In the genomic region with DNA sequence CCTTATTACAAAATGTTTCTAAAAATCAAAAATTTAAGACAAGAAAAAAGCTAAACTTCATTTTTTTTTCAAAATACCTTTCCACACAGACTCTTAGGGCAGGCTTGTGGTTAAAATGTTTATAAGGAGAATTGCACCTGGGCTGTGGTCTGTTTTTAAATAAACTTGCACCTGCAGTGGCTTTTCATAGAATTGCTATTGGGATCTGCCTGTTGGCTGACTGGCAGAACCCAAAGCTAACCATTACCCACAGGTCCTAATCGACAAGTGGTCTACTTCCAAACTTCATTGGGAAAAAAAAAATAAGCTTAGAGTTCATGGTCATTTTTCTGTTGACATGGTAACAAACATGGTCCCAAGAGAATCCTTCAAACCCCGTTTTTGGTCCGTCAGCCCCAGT, we compare ENCODE assay signal across 38 mouse cellular contexts. TPM values are rescaled to one million over a fixed set of nuclear protein-coding genes. Genes with fewer than 3 reads are reported as not detected.
"Had no signal": no experiment of that assay in that cellular context is flagged by ENCODE, and none has a peak within 500 bp of the region (broad histone marks: within the 10 kb centered on the region; RNA-seq: fewer than 3 reads in every experiment).

No protein-coding gene starts in this region.

- H3K9ac ChIP-seq: heart, embryonic 12.5 days; hindbrain, embryonic 12.5 days; hindbrain, embryonic 14.5 days; intestine, embryonic 15.5 days; limb, embryonic 12.5 days had no signal

- H3K9me3 ChIP-seq: heart, embryonic 10.5 days; heart, embryonic 12.5 days; hindbrain, embryonic 10.5 days; hindbrain, embryonic 12.5 days; intestine, embryonic 15.5 days; limb, embryonic 10.5 days; limb, embryonic 12.5 days had no signal

- H3K27ac ChIP-seq: heart, embryonic 10.5 days; hindbrain, embryonic 10.5 days; hindbrain, embryonic 12.5 days; hindbrain, embryonic 14.5 days; intestine, embryonic 15.5 days; layer of hippocampus, adult 2 months; left cerebral cortex, adult 2 months; limb, embryonic 10.5 days; limb, embryonic 12.5 days had no signal

- H3K27me3 ChIP-seq: heart, embryonic 12.5 days; hindbrain, embryonic 12.5 days; intestine, embryonic 15.5 days; limb, embryonic 12.5 days had no signal

- H3K4me2 ChIP-seq: heart, embryonic 12.5 days; hindbrain, embryonic 12.5 days; hindbrain, embryonic 14.5 days; intestine, embryonic 15.5 days; limb, embryonic 12.5 days had no signal

- H3K4me1 ChIP-seq: hindbrain, embryonic 10.5 days; hindbrain, embryonic 12.5 days; intestine, embryonic 15.5 days; limb, embryonic 12.5 days had no signal

- ATAC-seq: hindbrain, embryonic 16.5 days; inflammation-experienced regulatory T-cells, adult 6 months; intestine, embryonic 15.5 days; intestine, postnatal 0 days had no signal

- H3K36me3 ChIP-seq: heart, embryonic 10.5 days; heart, embryonic 12.5 days; hindbrain, embryonic 10.5 days; hindbrain, embryonic 12.5 days; intestine, embryonic 15.5 days; limb, embryonic 10.5 days; limb, embryonic 12.5 days had no signal

- H3K4me3 ChIP-seq: heart, embryonic 10.5 days; heart, embryonic 12.5 days; hindbrain, embryonic 10.5 days; hindbrain, embryonic 12.5 days; intestine, embryonic 15.5 days; layer of hippocampus, adult 2 months; left cerebral cortex, adult 2 months; limb, embryonic 10.5 days; limb, embryonic 12.5 days had no signal

- DNase-seq: gastrocnemius, postnatal 14 days; gastrocnemius, postnatal 36 days; heart, adult 11 months; heart, postnatal 10 days; heart, postnatal 4 days; kidney, adult 18-20 months; kidney, adult 8-10 months; kidney, postnatal 10 days; kidney, postnatal 25 days; kidney, postnatal 4 days; liver had no signal

RNA-seq across cellular contexts. Expression of a gene that starts 7.0 kb away (rescaled TPM):
- polyA plus RNA-seq: heart, embryonic 10.5 days; intestine, postnatal 0 days; kidney, embryonic 14.5 days; limb, embryonic 10.5 days; limb, embryonic 12.5 days had no signal

RNA-seq across cellular contexts. Expression of a gene that starts 46.9 kb away (rescaled TPM):
- total RNA-seq: gastrocnemius, adult 18-20 months; gastrocnemius, adult 8-10 months; gastrocnemius, postnatal 14 days; gastrocnemius, postnatal 36 days; heart, adult 8-10 months; heart, postnatal 10 days; heart, postnatal 25 days; heart, postnatal 4 days; layer of hippocampus, adult 2 months; layer of hippocampus, postnatal 10 days; layer of hippocampus, postnatal 25 days; left cerebral cortex, adult 2 months; left cerebral cortex, postnatal 14 days; left cerebral cortex, postnatal 36 days had no signal
- polyA plus RNA-seq: frontal cortex, adult 2 months; gonadal fat pad, adult 2 months; heart, embryonic 10.5 days; heart, embryonic 12.5 days; heart, embryonic 14.5 days; heart, embryonic 16.5 days; hindbrain, embryonic 10.5 days; hindbrain, embryonic 12.5 days; hindbrain, embryonic 14.5 days; hindbrain, embryonic 16.5 days; intestine, embryonic 15.5 days; intestine, postnatal 0 days; kidney, embryonic 14.5 days; kidney, embryonic 16.5 days had no signal
